23 mouse cellular contexts compared by ENCODE assay signal in the genomic region with DNA sequence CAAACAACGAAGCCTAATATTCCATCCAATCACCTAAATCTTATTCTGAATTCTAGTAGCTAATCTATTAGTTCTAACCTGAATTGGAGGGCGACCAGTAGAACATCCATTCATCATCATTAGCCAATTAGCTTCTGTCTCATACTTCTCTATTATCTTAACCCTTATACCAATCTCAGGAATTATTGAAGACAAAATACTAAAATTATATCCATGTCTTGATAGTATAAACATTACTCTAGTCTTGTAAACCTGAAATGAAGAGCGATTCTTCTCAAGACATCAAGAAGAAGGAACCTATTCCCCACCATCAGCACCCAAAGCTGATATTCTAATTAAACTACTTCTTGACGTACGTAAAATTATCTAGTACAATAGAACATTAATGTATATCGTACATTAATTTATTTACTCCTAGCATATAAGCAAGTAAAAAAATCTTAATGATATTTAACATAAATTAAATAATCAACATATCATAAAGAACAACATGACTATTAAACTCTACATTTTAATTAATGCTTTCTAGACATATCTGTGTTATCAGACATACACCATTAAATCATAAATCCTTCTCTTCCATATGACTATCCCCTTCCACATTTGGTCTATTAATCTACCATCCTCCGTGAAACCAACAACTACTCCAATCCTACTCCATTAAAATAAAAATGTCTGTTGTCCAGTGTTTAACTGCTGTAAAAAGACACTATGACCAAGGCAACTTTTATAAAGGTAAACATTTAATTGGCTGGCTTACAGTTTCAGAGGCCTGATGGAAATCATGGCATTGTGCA. TPM values are rescaled to one million over a fixed set of nuclear protein-coding genes. Genes with fewer than 3 reads are reported as not detected.
A peak's percentile ranks its signal among the peaks of the same experiment; 100 is the strongest.
DNase-seq lines count a peak whose midpoint lies in the region; ATAC-seq lines count a peak whose summit lies in the region.
"Had no signal": no experiment of that assay in that cellular context is flagged by ENCODE, and none has a peak within 500 bp of the region (broad histone marks: within the 10 kb centered on the region; RNA-seq: fewer than 3 reads in every experiment).

No protein-coding gene starts in this region.

- no peaks in the 10 kb centered on the region for H3K9me3 ChIP-seq in kidney, embryonic 15.5 days (replicated peaks)
- H3K9me3 ChIP-seq: forebrain, embryonic 10.5 days; heart, embryonic 13.5 days; hindbrain, embryonic 12.5 days; neural tube, embryonic 13.5 days had no signal

- H3K4me3 ChIP-seq in kidney, embryonic 15.5 days (replicated peaks) = no peak overlapping the region
- H3K4me3 ChIP-seq: forebrain, embryonic 10.5 days; heart, embryonic 13.5 days; hindbrain, embryonic 12.5 days; neural tube, embryonic 13.5 days had no signal

- H3K4me2 ChIP-seq in kidney, embryonic 15.5 days = no peak overlapping the region
- H3K4me2 ChIP-seq: heart, embryonic 13.5 days; hindbrain, embryonic 12.5 days; lung, embryonic 14.5 days; neural tube, embryonic 13.5 days had no signal

- no peak overlapping the region for H3K9ac ChIP-seq in kidney, embryonic 15.5 days
- H3K9ac ChIP-seq: heart, embryonic 13.5 days; hindbrain, embryonic 12.5 days; lung, embryonic 14.5 days; neural tube, embryonic 13.5 days had no signal

- H3K36me3 ChIP-seq in kidney, embryonic 15.5 days = no peaks in the 10 kb centered on the region
- H3K36me3 ChIP-seq: forebrain, embryonic 10.5 days; heart, embryonic 13.5 days; hindbrain, embryonic 12.5 days; neural tube, embryonic 13.5 days had no signal

- H3K27ac ChIP-seq in kidney, embryonic 15.5 days = no peak overlapping the region
- H3K27ac ChIP-seq: forebrain, embryonic 10.5 days; heart, embryonic 13.5 days; hindbrain, embryonic 12.5 days; neural tube, embryonic 13.5 days had no signal

- no peaks in the 10 kb centered on the region for H3K4me1 ChIP-seq in kidney, embryonic 15.5 days
- H3K4me1 ChIP-seq: forebrain, embryonic 10.5 days; heart, embryonic 13.5 days; hindbrain, embryonic 12.5 days; neural tube, embryonic 13.5 days had no signal

- no peak for DNase-seq in frontal cortex, postnatal 36 days (ENCODE audit: low spot score in 2 of 2)
- peak; percentile 2 for DNase-seq in ZHBTc4 (ENCODE audit: low read depth, low spot score)
- no peak for DNase-seq in urinary bladder, postnatal 14 days (ENCODE audit: low spot score)
- no peak for DNase-seq in ovary, postnatal 36 days (ENCODE audit: low spot score)
- DNase-seq: adrenal gland, adult 8-10 months; cerebellum, adult 8-10 months; kidney, postnatal 14 days; layer of hippocampus, adult 9-11 months; lung, embryonic 14.5 days had no signal

- 88% methylated on average over 7 of the region's 7 CpGs for WGBS in kidney, embryonic 15.5 days

- H3K27me3 ChIP-seq in kidney, embryonic 15.5 days = no peaks in the 10 kb centered on the region
- H3K27me3 ChIP-seq: heart, embryonic 13.5 days; hindbrain, embryonic 12.5 days; neural tube, embryonic 13.5 days had no signal

- ATAC-seq in frontal cortex, adult (ENCODE audit: low TSS enrichment) = peak; percentile 97
- peak; percentile 100 for ATAC-seq in CD4-positive, CD25-positive, alpha-beta regulatory T cell, adult 4 months
- peak; percentile 94 for ATAC-seq in megakaryocyte, adult 5-6 weeks (ENCODE audit: poor library complexity, severe bottlenecking)
- no peak for ATAC-seq in kidney, embryonic 15.5 days (replicated peaks; ENCODE audit: low FRiP score)
- ATAC-seq: intestine, embryonic 16.5 days had no signal

RNA-seq across cellular contexts. Expression of a gene that starts 27.1 kb away (rescaled TPM):
- polyA plus RNA-seq in CD4-positive, CD25-positive, alpha-beta regulatory T cell, adult 4 months (2017; shearing (Covaris generic)) = not detected
- total RNA-seq in megakaryocyte, adult 5-6 weeks (2015) = not detected in 2 replicates
- not detected in 2 replicates for total RNA-seq in megakaryocyte, adult 5-6 weeks (2017)
- 0.19 TPM in 1 of 2 replicates, not detected in the other for polyA plus RNA-seq in kidney, embryonic 15.5 days (2015; fragmentation: Nextera tagmentation; extraction: Ambion mirVana)
- total RNA-seq: adrenal gland, adult 8-10 months; gastrocnemius, postnatal 4 days; left cerebral cortex, postnatal 14 days; liver, adult 2 months had no signal
- polyA plus RNA-seq: brain, embryonic 14.5 days; heart, embryonic 13.5 days; intestine, embryonic 16.5 days; liver, adult 2 months; urinary bladder, adult 2 months had no signal
